Mouse (Mus musculus) ES-E14 (cell line): ENCODE results near the gene Tnfsfm13. TPM values are rescaled to one million over a fixed set of nuclear protein-coding genes. Genes with fewer than 3 reads are reported as not detected.

Experiments used
- DNase-seq: peaks from one replicate; pipeline ENCODE4 v3.0.0-alpha.2; 2013; ENCODE audit warnings: low read depth, low spot score
- H3K27ac ChIP-seq: 2 replicates; pipeline ENCODE4 v1.5.1; 2012; ENCODE audit warnings: low read depth, mild to moderate bottlenecking, low read length, moderate library complexity, mixed read lengths; ENCODE audit not compliant: poor library complexity, insufficient read depth, severe bottlenecking
- H3K36me3 ChIP-seq: 2 replicates; pipeline ENCODE4 v1.6.1; 2012; ENCODE audit warnings: mild to moderate bottlenecking, low read length, moderate library complexity, mixed read lengths; ENCODE audit not compliant: control insufficient read depth, poor library complexity, insufficient read depth, severe bottlenecking
- H3K4me1 ChIP-seq, 2 experiments: fragments of 150-350 bp in 1 of 2; sonication (generic) in 1 of 2; 2 replicates each; pipeline ENCODE4 v1.6.1; 2012; ENCODE audit warnings: low read length in 2 of 2, mild to moderate bottlenecking in 1 of 2, mixed read lengths in 1 of 2; ENCODE audit not compliant: control insufficient read depth in 2 of 2, insufficient read depth in 2 of 2, poor library complexity in 1 of 2
- H3K4me3 ChIP-seq, 2 experiments: fragments of 150-350 bp in 1 of 2; sonication (generic) in 1 of 2; 2 replicates each; pipeline ENCODE4 v1.5.1; 2012; ENCODE audit warnings: low read length in 2 of 2, low read depth in 1 of 2, mild to moderate bottlenecking in 1 of 2, mixed read lengths in 1 of 2; ENCODE audit not compliant: insufficient read depth in 1 of 2, poor library complexity in 1 of 2, severe bottlenecking in 1 of 2
- H3K9ac ChIP-seq: 2 replicates; pipeline ENCODE4 v1.6.1; 2012; ENCODE audit warnings: low read depth, mild to moderate bottlenecking, low read length, mixed read lengths; ENCODE audit not compliant: poor library complexity, insufficient read depth, severe bottlenecking
- H3K9me3 ChIP-seq: fragments of 150-350 bp; sonication (generic); 2 replicates; pipeline ENCODE4 v1.6.1; 2012; ENCODE audit warnings: low read depth, mild to moderate bottlenecking, low read length; ENCODE audit not compliant: control insufficient read depth, insufficient read depth
- CHD2 ChIP-seq: IDR thresholded peaks from 2 replicates; pipeline ENCODE4 v1.6.1; 2014; ENCODE audit warnings: mild to moderate bottlenecking, low read depth, low read length, inconsistent platforms
- HCFC1 ChIP-seq: IDR thresholded peaks from 2 replicates; pipeline ENCODE4 v1.6.1; 2012; ENCODE audit warnings: low read length, inconsistent platforms, borderline replicate concordance; ENCODE audit not compliant: insufficient read depth
- MAFK ChIP-seq: IDR thresholded peaks from 2 replicates; pipeline ENCODE4 v1.6.1; 2014; ENCODE audit warnings: mild to moderate bottlenecking, low read depth, low read length, inconsistent platforms; ENCODE audit not compliant: insufficient read depth
- ZC3H11A ChIP-seq: IDR thresholded peaks from 2 replicates; pipeline ENCODE4 v1.6.1; 2012; ENCODE audit warnings: low read depth, mild to moderate bottlenecking, inconsistent platforms, low read length, borderline replicate concordance
- ZNF384 ChIP-seq: IDR thresholded peaks from 2 replicates; pipeline ENCODE4 v1.6.1; 2012; ENCODE audit warnings: low read depth, low read length, inconsistent platforms
- in situ Hi-C, 2 experiments: fragments of 600-800 bp; cut with MboI; formaldehyde crosslinking; loops; one replicate each; pipeline ENCODE4 v1.15.1; 2025; ENCODE audit warnings: low sequenced_read_pairs in 2 of 2, inconsistent platforms in 1 of 2; ENCODE audit not compliant: unreplicated experiment in 2 of 2
- total RNA-seq: library from RNA; depleted of rRNA; stranded (reverse); fragments of 300-350 nt; gene quantifications from 2 replicates; pipeline ENCODE4 v1.2.3, GENCODE M21; 2012; rRNA removed

The Tnfsfm13 gene
- total RNA-seq, 1 experiment = 13.7 TPM

DNA sequence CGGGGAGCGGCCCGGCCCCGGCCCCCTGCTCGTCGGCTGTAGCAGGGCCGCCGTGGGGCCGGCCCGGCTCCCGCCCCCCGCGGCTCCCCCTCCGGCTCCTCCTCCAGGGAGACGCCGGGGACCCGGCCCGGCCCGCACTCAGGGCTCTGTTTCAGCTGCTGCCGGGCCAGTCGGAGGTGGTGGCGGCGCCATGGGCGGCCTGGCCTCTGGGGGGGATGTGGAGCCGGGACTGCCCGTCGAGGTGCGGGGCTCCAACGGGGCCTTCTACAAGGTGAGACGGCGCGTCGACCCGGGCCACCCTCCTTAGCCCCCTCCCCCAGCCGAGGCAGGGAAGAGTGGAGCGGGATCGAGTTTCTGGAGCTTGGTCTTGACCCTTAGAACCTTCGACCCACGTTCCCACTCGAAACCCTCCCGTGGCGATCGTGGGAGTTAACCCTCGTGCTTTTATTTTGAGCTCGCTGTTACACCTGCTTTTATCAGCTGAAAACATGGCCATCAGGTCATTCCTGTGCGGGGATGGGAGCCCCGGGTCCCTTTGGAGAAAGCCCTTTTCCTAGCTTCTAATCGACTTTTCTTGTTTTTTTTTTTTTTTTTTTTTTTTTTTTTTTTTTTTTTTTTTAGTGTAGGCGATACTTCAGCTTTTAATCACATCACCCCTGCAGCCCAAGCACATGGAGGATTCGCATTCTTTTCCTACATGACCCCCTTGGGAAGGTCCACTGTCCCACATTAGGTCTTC, 62.6 kb downstream of the Tnfsfm13 start:
- peaks cover 2 to 6% of the 10 kb centered on the region in 2 experiments; a peak in 2 of 4 replicates for H3K4me1 ChIP-seq
- H3K27ac ChIP-seq = peak overlapping the region; percentile 89
- no peak for TF ChIP-seq MAFK
- no peak for TF ChIP-seq CHD2
- no peak for TF ChIP-seq HCFC1
- no peak for TF ChIP-seq ZC3H11A
- TF ChIP-seq ZNF384 = peak; percentile 94
- peak overlapping the region; percentile 85 to 96 for H3K4me3 ChIP-seq
- H3K36me3 ChIP-seq = peaks cover 3% of the 10 kb centered on the region; the same call in 1 of the 2 replicates
- DNase-seq = no peak
- in situ Hi-C loops = no loop called here
- H3K9ac ChIP-seq = peak overlapping the region; percentile 96
- no peaks in the 10 kb centered on the region for H3K9me3 ChIP-seq

Other genes with a start within 250 kb of the Tnfsfm13 start
- 0.98 and 2.5 TPM in 2 replicates for gene Dnah2, start 147.0 kb downstream of the Tnfsfm13 start, total RNA-seq
- 3.1 and 3.2 TPM in 2 replicates for gene Efnb3, start 135.9 kb downstream of the Tnfsfm13 start, total RNA-seq
- gene Wrap53, start 115.8 kb downstream of the Tnfsfm13 start, total RNA-seq = 30.7 and 33.0 TPM in 2 replicates
- gene Trp53, start 115.7 kb downstream of the Tnfsfm13 start, total RNA-seq = 98.0 and 105 TPM in 2 replicates
- gene Atp1b2, start 90.2 kb downstream of the Tnfsfm13 start, total RNA-seq = 12.1 and 13.1 TPM in 2 replicates
- gene Shbg, start 78.2 kb downstream of the Tnfsfm13 start, total RNA-seq = not detected in 2 replicates
- 3.2 and 3.6 TPM in 2 replicates for gene Sat2, start 74.1 kb downstream of the Tnfsfm13 start, total RNA-seq
- 153 and 161 TPM in 2 replicates for gene Fxr2, start 63.1 kb downstream of the Tnfsfm13 start, total RNA-seq
- gene Sox15, start 40.8 kb downstream of the Tnfsfm13 start, total RNA-seq = 6.6 and 8.2 TPM in 2 replicates
- gene Mpdu1, start 33.5 kb downstream of the Tnfsfm13 start, total RNA-seq = 258 and 349 TPM in 2 replicates
- 23.4 and 32.7 TPM in 2 replicates for gene Cd68, start 29.9 kb downstream of the Tnfsfm13 start, total RNA-seq
- 1,512 and 1,948 TPM in 2 replicates for gene Eif4a1, start 23.7 kb downstream of the Tnfsfm13 start, total RNA-seq
- gene Senp3, start 14.0 kb downstream of the Tnfsfm13 start, total RNA-seq = 265 and 282 TPM in 2 replicates
- 8.6 and 11.7 TPM in 2 replicates for gene Tnfsf13, start 10.3 kb downstream of the Tnfsfm13 start, total RNA-seq
- 8.7 and 16.1 TPM in 2 replicates for gene Tnfsf12, start 249 bp downstream of the Tnfsfm13 start, total RNA-seq
- 71.9 and 74.2 TPM in 2 replicates for gene Polr2a, start 62.5 kb upstream of the Tnfsfm13 start, total RNA-seq
- 0.22 and 0.48 TPM in 2 replicates for gene Slc35g3, start 65.9 kb upstream of the Tnfsfm13 start, total RNA-seq
- 1.6 and 3.0 TPM in 2 replicates for gene Zbtb4, start 69.8 kb upstream of the Tnfsfm13 start, total RNA-seq
- gene Chrnb1, start 99.8 kb upstream of the Tnfsfm13 start, total RNA-seq = 3.8 and 5.7 TPM in 2 replicates
- gene Fgf11, start 105.8 kb upstream of the Tnfsfm13 start, total RNA-seq = 0.31 and 0.42 TPM in 2 replicates
- 1.3 and 1.8 TPM in 2 replicates for gene Tmem102, start 109.5 kb upstream of the Tnfsfm13 start, total RNA-seq
- not detected in 2 replicates for gene Gm39566, start 119.2 kb upstream of the Tnfsfm13 start, total RNA-seq
- not detected in 2 replicates for gene Spem2, start 122.4 kb upstream of the Tnfsfm13 start, total RNA-seq
- gene Spem1, start 126.1 kb upstream of the Tnfsfm13 start, total RNA-seq = 0.27 TPM in 1 of 2 replicates, not detected in the other
- gene Nlgn2, start 141.7 kb upstream of the Tnfsfm13 start, total RNA-seq = 8.9 and 9.5 TPM in 2 replicates
- gene Tmem256, start 142.4 kb upstream of the Tnfsfm13 start, total RNA-seq = 88.9 and 90.7 TPM in 2 replicates
- 7.0 and 7.2 TPM in 2 replicates for gene Plscr3, start 150.3 kb upstream of the Tnfsfm13 start, total RNA-seq
- 3.4 and 8.1 TPM in 2 replicates for gene Tnk1, start 162.6 kb upstream of the Tnfsfm13 start, total RNA-seq
- not detected in 2 replicates for gene Tmem95, start 181.9 kb upstream of the Tnfsfm13 start, total RNA-seq
- gene Kctd11, start 185.3 kb upstream of the Tnfsfm13 start, total RNA-seq = 3.1 and 5.4 TPM in 2 replicates
- 9.6 and 14.7 TPM in 2 replicates for gene Acap1, start 199.4 kb upstream of the Tnfsfm13 start, total RNA-seq
- 3.3 and 5.7 TPM in 2 replicates for gene 2810408A11Rik, start 204.9 kb upstream of the Tnfsfm13 start, total RNA-seq
- 66.3 and 98.2 TPM in 2 replicates for gene Neurl4, start 205.0 kb upstream of the Tnfsfm13 start, total RNA-seq
- gene Gps2, start 217.8 kb upstream of the Tnfsfm13 start, total RNA-seq = 14.3 and 15.5 TPM in 2 replicates
- 754 and 926 TPM in 2 replicates for gene Eif5a, start 225.9 kb upstream of the Tnfsfm13 start, total RNA-seq
- 3.9 and 6.1 TPM in 2 replicates for gene Ybx2, start 239.7 kb upstream of the Tnfsfm13 start, total RNA-seq